ENCODE assay signal across 8 mouse cellular contexts in genomic region chr4:43982053-43982732, GRCm38 (mm10). TPM values are rescaled to one million over a fixed set of nuclear protein-coding genes. Genes with fewer than 3 reads are reported as not detected.
A peak's percentile ranks its signal among the peaks of the same experiment; 100 is the strongest.
DNase-seq lines count a peak whose midpoint lies in the region; ATAC-seq lines count a peak whose summit lies in the region.

No protein-coding gene starts in this region.

- no peaks in the 10 kb centered on the region for H3K36me3 ChIP-seq in intestine, embryonic 16.5 days (ENCODE audit: control insufficient read depth, insufficient read depth, low read length)
- no peaks in the 10 kb centered on the region for H3K36me3 ChIP-seq in midbrain, embryonic 10.5 days

- H3K27me3 ChIP-seq in intestine, embryonic 16.5 days (replicated peaks; ENCODE audit: control insufficient read depth, insufficient read depth, low read length) = no peaks in the 10 kb centered on the region
- H3K27me3 ChIP-seq in midbrain, embryonic 10.5 days (ENCODE audit: low read depth, poor library complexity, severe bottlenecking) = peaks cover 87% of the 10 kb centered on the region

- intact Hi-C loops in left cerebral cortex, postnatal 25 days (cut with DNase I) = loop anchor here (1.0 to 10.0 kb wide), 4 partner anchors 25 to 217 kb away; partner anchors contain the start of gene Glipr2

- peaks cover 8% of the 10 kb centered on the region for H3K4me1 ChIP-seq in intestine, embryonic 16.5 days (ENCODE audit: control insufficient read depth, insufficient read depth, low read length)
- peaks cover 23% of the 10 kb centered on the region for H3K4me1 ChIP-seq in midbrain, embryonic 10.5 days

- peak overlapping the region; percentile 50 for H3K9ac ChIP-seq in intestine, embryonic 16.5 days (ENCODE audit: low read depth, low read length)

- DNase-seq in adrenal gland, postnatal 10 days = peak; percentile 98
- DNase-seq in embryo, embryonic 9.5 days (ENCODE audit: extremely low spot score) = peak; percentile 93
- DNase-seq in gastrocnemius, postnatal 4 days (ENCODE audit: low spot score in 2 of 2) = peak; percentile 90 to 96
- peak; percentile 93 to 94 for DNase-seq in left cerebral cortex, postnatal 25 days (ENCODE audit: low spot score in 2 of 2)
- peak; percentile 93 for DNase-seq in midbrain, embryonic 10.5 days (ENCODE audit: low spot score)
- DNase-seq in right cerebral cortex, postnatal 36 days (ENCODE audit: low spot score in 2 of 2) = peak; percentile 83 to 88
- peak; percentile 88 to 94 for DNase-seq in urinary bladder, postnatal 4 days (ENCODE audit: low spot score in 2 of 2)

- H3K4me3 ChIP-seq in intestine, embryonic 16.5 days (ENCODE audit: low read length) = peak overlapping the region; percentile 36
- H3K4me3 ChIP-seq in midbrain, embryonic 10.5 days = peak overlapping the region; percentile 48

- 1% methylated on average over 24 of the region's 24 CpGs for WGBS in intestine, embryonic 16.5 days
- 4% methylated on average over 24 of the region's 24 CpGs for WGBS in midbrain, embryonic 10.5 days

- peak overlapping the region; percentile 68 for H3K4me2 ChIP-seq in intestine, embryonic 16.5 days (ENCODE audit: low read depth, low read length)

- no peaks in the 10 kb centered on the region for H3K9me3 ChIP-seq in intestine, embryonic 16.5 days (ENCODE audit: control insufficient read depth, low read length)
- H3K9me3 ChIP-seq in midbrain, embryonic 10.5 days (replicated peaks) = no peaks in the 10 kb centered on the region

- H3K27ac ChIP-seq in intestine, embryonic 16.5 days (ENCODE audit: low read length) = no peak overlapping the region
- H3K27ac ChIP-seq in midbrain, embryonic 10.5 days (replicated peaks) = peak overlapping the region; percentile 84

- ATAC-seq in intestine, embryonic 16.5 days = peak; percentile 94

RNA-seq across cellular contexts. Expression of gene Ccin, which starts 1.1 kb away (rescaled TPM):
- total RNA-seq in adrenal gland, postnatal 10 days (2021) = not detected
- under 1 TPM; 0.26 to 0.32 TPM for total RNA-seq in gastrocnemius, postnatal 4 days (2021)
- polyA plus RNA-seq in intestine, embryonic 16.5 days (2015; fragmentation: Nextera tagmentation; extraction: Ambion mirVana) = not detected in 2 replicates
- not detected for total RNA-seq in left cerebral cortex, postnatal 25 days (2021)
- not detected in 2 replicates for polyA plus RNA-seq in midbrain, embryonic 10.5 days (2016; fragmentation: Nextera tagmentation; extraction: Ambion mirVana)

RNA-seq across cellular contexts. Expression of gene Clta, which starts 22.1 kb away (rescaled TPM):
- total RNA-seq in adrenal gland, postnatal 10 days (2021) = 100 to 1,000 TPM; 156 to 174 TPM
- total RNA-seq in gastrocnemius, postnatal 4 days (2021) = 100 to 1,000 TPM; 158 to 176 TPM
- polyA plus RNA-seq in intestine, embryonic 16.5 days (2015; fragmentation: Nextera tagmentation; extraction: Ambion mirVana) = 241 and 256 TPM in 2 replicates
- 100 to 1,000 TPM; 280 to 281 TPM for total RNA-seq in left cerebral cortex, postnatal 25 days (2021)
- polyA plus RNA-seq in midbrain, embryonic 10.5 days (2016; fragmentation: Nextera tagmentation; extraction: Ambion mirVana) = 187 and 190 TPM in 2 replicates

RNA-seq across cellular contexts. Expression of gene Glipr2, which starts 25.0 kb away (rescaled TPM):
- total RNA-seq in adrenal gland, postnatal 10 days (2021) = 10 to 100 TPM; 10.7 to 14.9 TPM
- 10 to 100 TPM; 44.4 to 44.5 TPM for total RNA-seq in gastrocnemius, postnatal 4 days (2021)
- polyA plus RNA-seq in intestine, embryonic 16.5 days (2015; fragmentation: Nextera tagmentation; extraction: Ambion mirVana) = 69.4 and 78.5 TPM in 2 replicates
- 1 to 10 TPM; 2.7 to 2.9 TPM for total RNA-seq in left cerebral cortex, postnatal 25 days (2021)
- 69.2 and 82.3 TPM in 2 replicates for polyA plus RNA-seq in midbrain, embryonic 10.5 days (2016; fragmentation: Nextera tagmentation; extraction: Ambion mirVana)
